Mouse (Mus musculus): ENCODE results near the gene Ccdc107. TPM values are rescaled to one million over a fixed set of nuclear protein-coding genes. Genes with fewer than 3 reads are reported as not detected.

Gene Ccdc107
- polyA plus RNA-seq (2016; fragmentation: Nextera tagmentation; extraction: Ambion mirVana), result 44.8 and 48.4 TPM in 2 replicates

DNA sequence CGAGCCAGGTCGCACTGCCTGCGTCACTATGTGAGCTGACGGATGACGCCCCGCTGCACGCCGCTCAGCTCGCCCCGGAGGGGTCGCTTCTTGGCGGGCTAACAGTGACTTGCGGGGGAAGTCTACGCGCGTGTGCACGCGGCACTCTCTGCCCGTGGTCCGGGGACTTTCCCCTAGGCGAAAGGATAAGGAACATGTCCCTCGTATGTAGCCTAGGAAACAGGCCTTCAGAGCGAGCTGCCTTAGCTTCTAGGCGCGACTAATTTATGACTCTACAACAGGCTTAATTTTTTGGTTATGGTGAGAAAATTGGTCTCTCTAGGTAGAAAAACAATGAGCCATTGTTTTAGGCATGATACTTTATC lies at the start of gene Ccdc107:
Gene Ccdc107 (plus strand): TSS at position 80 of the 365 bp plus-strand sequence.
- peak; percentile 92 for DNase-seq (ENCODE audit: low spot score)
- WGBS, result under 1% methylated on average over 25 of the region's 25 CpGs
- peak within 1 kb of the TSS; percentile 90 for H3K27ac ChIP-seq (replicated peaks)
- peaks cover 27% of the 10 kb centered on the region for H3K27me3 ChIP-seq (ENCODE audit: low read depth, poor library complexity, severe bottlenecking)
- H3K4me3 ChIP-seq, result peak within 1 kb of the TSS; percentile 81
- peaks cover 45% of the 10 kb centered on the region for H3K4me1 ChIP-seq
- peaks cover 3% of the 10 kb centered on the region; the same call in 1 of the 2 replicates for H3K9me3 ChIP-seq (replicated peaks)
- peaks cover 26% of the 10 kb centered on the region for H3K36me3 ChIP-seq

DNA sequence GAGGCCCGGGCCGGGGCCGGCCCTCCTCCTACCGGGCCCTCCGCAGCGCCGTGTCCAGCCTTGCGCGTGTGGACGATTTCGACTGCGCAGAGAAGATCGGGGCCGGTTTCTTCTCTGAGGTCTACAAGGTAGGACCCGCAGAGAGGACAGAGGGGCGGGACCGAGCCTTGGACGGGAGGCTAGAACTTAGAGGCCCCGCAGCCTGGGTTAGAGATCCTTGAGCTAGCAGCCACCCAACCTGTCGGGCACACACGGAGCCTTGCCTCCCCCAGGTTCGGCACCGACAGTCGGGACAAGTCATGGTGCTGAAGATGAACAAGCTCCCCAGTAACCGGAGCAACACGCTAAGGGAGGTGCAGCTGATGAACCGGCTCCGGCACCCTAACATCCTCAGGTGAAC lies 49.2 kb upstream of the Ccdc107 start:
- Histone ChIP-seq H3K27me3 (ENCODE audit: low read depth, poor library complexity, severe bottlenecking) (peaks cover 17% of the 10 kb centered on the region), H3K4me1 (peaks cover 20% of the 10 kb centered on the region), H3K9me3 (replicated peaks) (no peaks in the 10 kb centered on the region), H3K4me3 (peak overlapping the region; percentile 88), H3K36me3 (peaks cover 41% of the 10 kb centered on the region), H3K27ac (replicated peaks) (peak overlapping the region; percentile 92)
- peak; percentile 54 for DNase-seq (ENCODE audit: low spot score)
- WGBS, result 1% methylated on average over 28 of the region's 28 CpGs

DNA sequence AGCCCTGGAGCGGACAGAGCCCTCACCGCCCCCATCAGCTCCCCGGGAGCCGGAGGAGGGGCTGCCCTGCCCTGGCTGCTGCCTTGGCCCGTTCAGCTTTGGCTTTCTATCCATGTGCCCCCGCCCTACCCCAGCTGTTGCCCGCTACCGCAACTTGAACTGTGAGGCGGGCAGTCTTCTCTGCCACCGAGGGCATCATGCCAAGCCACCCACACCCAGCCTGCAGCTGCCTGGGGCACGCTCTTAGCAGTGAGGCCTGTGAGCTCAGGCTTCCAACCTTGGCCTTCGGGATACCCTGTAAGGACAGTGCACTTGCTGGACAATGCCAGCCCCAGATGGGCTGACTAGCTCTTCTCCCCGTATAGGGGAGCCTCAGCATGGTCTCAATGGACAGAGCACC lies 45.4 kb upstream of the Ccdc107 start:
- no peak overlapping the region for H3K27ac ChIP-seq (replicated peaks)
- peaks cover 24% of the 10 kb centered on the region for H3K27me3 ChIP-seq (ENCODE audit: low read depth, poor library complexity, severe bottlenecking)
- WGBS, result 91% methylated on average over 13 of the region's 13 CpGs
- H3K4me3 ChIP-seq, result no peak overlapping the region
- DNase-seq (ENCODE audit: low spot score), result no peak
- H3K36me3 ChIP-seq, result peaks cover 43% of the 10 kb centered on the region
- H3K9me3 ChIP-seq (replicated peaks), result no peaks in the 10 kb centered on the region
- H3K4me1 ChIP-seq, result peaks cover 17% of the 10 kb centered on the region

DNA sequence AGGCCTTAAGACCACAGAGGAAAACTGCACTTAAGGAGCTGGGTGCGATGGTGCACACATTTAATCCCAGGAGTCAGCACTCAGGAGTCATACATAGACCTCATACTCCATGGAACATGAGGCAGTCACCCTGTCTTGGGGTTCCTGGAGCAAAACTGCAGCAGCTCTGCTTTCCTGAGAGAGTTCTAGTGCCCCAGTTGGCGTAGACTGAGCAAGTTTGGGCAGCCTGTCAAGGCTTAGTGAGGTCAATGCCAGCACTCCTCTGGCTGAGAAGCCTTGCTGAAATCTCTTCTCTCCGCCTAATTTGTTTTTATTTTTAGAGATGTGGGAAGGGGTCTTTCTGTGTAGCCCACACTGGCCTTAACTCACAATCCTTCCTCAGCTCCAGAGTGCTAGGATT lies 44.1 kb upstream of the Ccdc107 start:
- H3K4me1 ChIP-seq, result peaks cover 23% of the 10 kb centered on the region
- 83% methylated on average over 3 of the region's 3 CpGs for whole genome bisulfite sequencing
- H3K4me3 ChIP-seq, result no peak overlapping the region
- peaks cover 37% of the 10 kb centered on the region for H3K27me3 ChIP-seq (ENCODE audit: low read depth, poor library complexity, severe bottlenecking)
- DNase-seq (ENCODE audit: low spot score), result no peak
- H3K9me3 ChIP-seq (replicated peaks), result no peaks in the 10 kb centered on the region
- peaks cover 43% of the 10 kb centered on the region for H3K36me3 ChIP-seq
- no peak overlapping the region for H3K27ac ChIP-seq (replicated peaks)

GRCm38 (mm10) chr4:43452315-43452714 lies 40.4 kb upstream of the Ccdc107 start:
- Histone ChIP-seq H3K4me3 (no peak overlapping the region), H3K27ac (replicated peaks) (no peak overlapping the region), H3K4me1 (peaks cover 26% of the 10 kb centered on the region), H3K27me3 (ENCODE audit: low read depth, poor library complexity, severe bottlenecking) (peaks cover 52% of the 10 kb centered on the region), H3K36me3 (peaks cover 14% of the 10 kb centered on the region), H3K9me3 (replicated peaks) (no peaks in the 10 kb centered on the region)
- DNase-seq (ENCODE audit: low spot score), result no peak
- 60% methylated on average over 11 of the region's 11 CpGs for WGBS

DNA sequence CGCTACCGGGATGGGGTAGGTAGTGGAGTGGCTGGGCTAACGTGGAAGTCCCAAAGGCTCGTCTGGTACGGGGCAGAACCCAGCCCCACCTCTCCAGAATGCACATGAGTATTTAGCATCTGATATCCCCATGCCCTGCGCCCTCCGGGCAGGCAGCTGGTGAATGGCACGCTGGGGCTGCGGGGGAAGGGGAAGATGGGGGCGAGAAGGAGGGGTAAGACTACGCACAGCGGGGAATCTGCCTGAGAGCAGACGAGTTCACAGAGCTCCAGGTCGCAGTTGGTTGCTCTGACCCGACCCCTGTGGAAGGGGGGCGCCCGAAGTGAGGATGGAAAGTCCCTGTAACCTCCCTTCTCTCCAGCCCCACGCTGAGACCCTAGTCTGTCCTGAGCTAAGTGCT lies 39.3 kb upstream of the Ccdc107 start:
- peaks cover 27% of the 10 kb centered on the region for H3K4me1 ChIP-seq
- H3K9me3 ChIP-seq (replicated peaks), result no peaks in the 10 kb centered on the region
- peaks cover 52% of the 10 kb centered on the region for H3K27me3 ChIP-seq (ENCODE audit: low read depth, poor library complexity, severe bottlenecking)
- WGBS, result under 1% methylated on average over 18 of the region's 18 CpGs
- peak overlapping the region; percentile 52 for H3K4me3 ChIP-seq
- H3K36me3 ChIP-seq, result peaks cover 3% of the 10 kb centered on the region
- peak overlapping the region; percentile 61; the same call in 1 of the 2 replicates for H3K27ac ChIP-seq (replicated peaks)
- DNase-seq (ENCODE audit: low spot score), result peak; percentile 44

GRCm38 (mm10) chr4:43454041-43454836 lies 38.5 kb upstream of the Ccdc107 start, which contains the start of gene Cd72:
TSS of gene Cd72 (minus strand) at chr4:43454628.
- WGBS, result 33% methylated on average over 20 of the region's 20 CpGs
- H3K4me1 ChIP-seq, result peaks cover 27% of the 10 kb centered on the region
- H3K27me3 ChIP-seq (ENCODE audit: low read depth, poor library complexity, severe bottlenecking), result peaks cover 52% of the 10 kb centered on the region
- peak within 1 kb of the TSS; percentile 61; the same call in 1 of the 2 replicates for H3K27ac ChIP-seq (replicated peaks)
- DNase-seq (ENCODE audit: low spot score), result no peak
- no peaks in the 10 kb centered on the region for H3K36me3 ChIP-seq
- no peaks in the 10 kb centered on the region for H3K9me3 ChIP-seq (replicated peaks)
- peak within 1 kb of the TSS; percentile 52 for H3K4me3 ChIP-seq

GRCm38 (mm10) chr4:43456470-43456869 lies 36.2 kb upstream of the Ccdc107 start:
- Histone ChIP-seq H3K27ac (replicated peaks) (no peak overlapping the region), H3K36me3 (no peaks in the 10 kb centered on the region), H3K4me3 (no peak overlapping the region), H3K4me1 (peaks cover 34% of the 10 kb centered on the region), H3K9me3 (replicated peaks) (no peaks in the 10 kb centered on the region), H3K27me3 (ENCODE audit: low read depth, poor library complexity, severe bottlenecking) (peaks cover 50% of the 10 kb centered on the region)
- 24% methylated on average over 4 of the region's 4 CpGs for WGBS
- DNase-seq (ENCODE audit: low spot score), result no peak

DNA sequence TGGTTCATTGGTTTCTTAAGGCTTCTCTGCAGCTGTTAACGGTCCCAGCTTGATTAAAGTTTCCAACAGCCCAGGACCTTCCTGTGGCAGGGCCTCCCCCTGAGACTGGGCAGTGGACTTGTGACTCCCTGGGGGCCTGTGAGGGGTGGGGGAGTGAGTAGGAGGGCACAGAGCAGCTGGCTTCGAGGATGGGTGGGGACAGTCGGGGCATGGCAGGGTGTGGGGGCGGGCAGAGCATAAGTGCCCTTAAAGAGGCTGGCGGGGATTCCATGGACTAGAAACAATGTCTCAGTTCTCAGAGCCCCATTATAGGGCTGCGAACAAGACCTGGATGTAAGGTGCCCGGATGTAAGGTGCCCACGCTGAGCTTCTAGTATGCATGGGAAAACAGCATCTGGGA lies 35.6 kb upstream of the Ccdc107 start:
- no peak overlapping the region; the same call in 1 of the 2 replicates for H3K27ac ChIP-seq (replicated peaks)
- H3K4me1 ChIP-seq, result peaks cover 34% of the 10 kb centered on the region
- H3K9me3 ChIP-seq (replicated peaks), result no peaks in the 10 kb centered on the region
- no peaks in the 10 kb centered on the region for H3K36me3 ChIP-seq
- H3K27me3 ChIP-seq (ENCODE audit: low read depth, poor library complexity, severe bottlenecking), result peaks cover 44% of the 10 kb centered on the region
- 23% methylated on average over 8 of the region's 8 CpGs for WGBS
- H3K4me3 ChIP-seq, result no peak overlapping the region
- DNase-seq (ENCODE audit: low spot score), result no peak

GRCm38 (mm10) chr4:43463102-43463501 lies 29.6 kb upstream of the Ccdc107 start:
- H3K27ac ChIP-seq (replicated peaks), result no peak overlapping the region
- H3K36me3 ChIP-seq, result no peaks in the 10 kb centered on the region
- H3K27me3 ChIP-seq (ENCODE audit: low read depth, poor library complexity, severe bottlenecking), result no peaks in the 10 kb centered on the region
- WGBS, result 91% methylated on average over 5 of the region's 5 CpGs
- no peak for DNase-seq (ENCODE audit: low spot score)
- H3K9me3 ChIP-seq (replicated peaks), result no peaks in the 10 kb centered on the region
- H3K4me3 ChIP-seq, result no peak overlapping the region
- H3K4me1 ChIP-seq, result peaks cover 7% of the 10 kb centered on the region; the same call in 1 of the 2 replicates

DNA sequence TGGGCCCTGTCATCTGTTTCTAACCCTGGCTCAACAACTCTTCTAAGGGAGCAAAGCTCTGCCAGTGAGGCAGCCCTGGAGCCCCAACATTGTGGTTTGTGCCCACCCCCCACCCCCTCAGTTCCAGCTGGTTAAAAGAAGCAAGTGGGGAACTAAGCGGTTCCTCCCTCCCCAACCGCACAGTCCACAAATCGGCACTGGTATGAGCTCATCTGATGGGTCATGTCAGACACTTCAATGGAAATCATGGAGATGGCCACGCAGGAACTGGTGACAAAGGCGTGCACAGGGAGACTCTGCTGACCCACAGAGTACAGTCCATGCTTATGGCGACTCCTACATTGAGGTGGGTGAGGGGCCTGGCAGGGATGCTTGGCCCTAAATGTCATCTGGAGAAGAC lies 26.8 kb upstream of the Ccdc107 start:
- H3K4me3 ChIP-seq, result no peak overlapping the region
- H3K4me1 ChIP-seq, result no peaks in the 10 kb centered on the region
- H3K9me3 ChIP-seq (replicated peaks), result no peaks in the 10 kb centered on the region
- H3K27ac ChIP-seq (replicated peaks), result no peak overlapping the region
- DNase-seq (ENCODE audit: low spot score), result no peak
- no peaks in the 10 kb centered on the region for H3K27me3 ChIP-seq (ENCODE audit: low read depth, poor library complexity, severe bottlenecking)
- no peaks in the 10 kb centered on the region for H3K36me3 ChIP-seq
- 88% methylated on average over 6 of the region's 6 CpGs for WGBS

DNA sequence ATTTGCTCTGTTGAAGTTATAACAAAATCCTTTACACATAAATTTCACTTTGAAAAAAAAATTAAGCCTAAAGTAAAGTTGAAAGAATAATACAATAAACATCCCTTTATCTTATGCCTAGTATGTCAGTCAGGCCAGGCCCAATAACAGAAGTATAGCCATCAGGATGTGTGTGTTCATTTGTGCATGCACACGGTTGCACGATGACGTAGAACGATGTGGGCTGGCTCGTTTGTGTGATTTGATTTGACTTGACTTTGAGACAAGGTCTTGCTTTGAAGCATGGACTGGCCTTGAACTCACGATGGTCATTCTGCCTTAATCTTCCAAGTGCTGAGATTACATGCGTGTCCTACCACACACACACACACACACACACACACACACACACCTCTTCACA lies 25.8 kb upstream of the Ccdc107 start:
- H3K9me3 ChIP-seq (replicated peaks), result no peaks in the 10 kb centered on the region
- WGBS, result 93% methylated on average over 7 of the region's 7 CpGs
- H3K27ac ChIP-seq (replicated peaks), result no peak overlapping the region
- no peaks in the 10 kb centered on the region for H3K4me1 ChIP-seq
- no peaks in the 10 kb centered on the region for H3K36me3 ChIP-seq
- DNase-seq (ENCODE audit: low spot score), result no peak
- no peaks in the 10 kb centered on the region for H3K27me3 ChIP-seq (ENCODE audit: low read depth, poor library complexity, severe bottlenecking)
- no peak overlapping the region for H3K4me3 ChIP-seq

GRCm38 (mm10) chr4:43470301-43470700 lies 22.4 kb upstream of the Ccdc107 start:
- Histone ChIP-seq H3K9me3 (replicated peaks) (no peaks in the 10 kb centered on the region), H3K36me3 (no peaks in the 10 kb centered on the region), H3K4me3 (no peak overlapping the region), H3K27ac (replicated peaks) (no peak overlapping the region), H3K27me3 (ENCODE audit: low read depth, poor library complexity, severe bottlenecking) (no peaks in the 10 kb centered on the region), H3K4me1 (no peaks in the 10 kb centered on the region)
- WGBS, result 91% methylated on average over 10 of the region's 10 CpGs
- DNase-seq (ENCODE audit: low spot score), result no peak
